Mouse (Mus musculus) MEL (cell line): ENCODE measurements around the gene Vstm2b.

Experiments used
- CTCF ChIP-seq, 3 experiments: IDR thresholded peaks in 2 of 3; conservative IDR thresholded peaks in 1 of 3; 2 replicates each; pipeline ENCODE4 v1.5.1; 2011 to 2012; ENCODE audit warnings: low read length in 3 of 3, low read depth in 2 of 3, mild to moderate bottlenecking in 2 of 3, improper control_type of control experiment in 1 of 3, inconsistent platforms in 1 of 3, mixed read lengths in 1 of 3, moderate library complexity in 1 of 3; ENCODE audit not compliant: control insufficient read depth in 1 of 3, insufficient read depth in 1 of 3, poor library complexity in 1 of 3, severe bottlenecking in 1 of 3
- E2F4 ChIP-seq: IDR thresholded peaks from 2 replicates; pipeline ENCODE4 v1.6.1; 2011; ENCODE audit warnings: low read depth, low read length, improper control_type of control experiment, borderline replicate concordance
- EP300 ChIP-seq, 2 experiments: IDR thresholded peaks; 2 replicates each; pipeline ENCODE4 v1.6.1; 2011; ENCODE audit warnings: improper control_type of control experiment in 2 of 2, low read length in 2 of 2, low read depth in 1 of 2, mild to moderate bottlenecking in 1 of 2
- GATA1 ChIP-seq: IDR thresholded peaks from 2 replicates; pipeline ENCODE4 v1.6.1; 2011; ENCODE audit warnings: low read depth, low read length, improper control_type of control experiment
- KAT2A ChIP-seq: conservative IDR thresholded peaks from 2 replicates; pipeline ENCODE4 v1.6.1; 2012; ENCODE audit warnings: low read depth, low read length, improper control_type of control experiment, inconsistent platforms
- MAFK ChIP-seq: IDR thresholded peaks from 2 replicates; pipeline ENCODE4 v1.6.1; 2011; ENCODE audit warnings: low read depth, mild to moderate bottlenecking, low read length, improper control_type of control experiment, borderline replicate concordance
- MAZ ChIP-seq: IDR thresholded peaks from 2 replicates; pipeline ENCODE4 v1.6.1; 2012; ENCODE audit warnings: low read depth, mild to moderate bottlenecking, inconsistent platforms, low read length, improper control_type of control experiment
- MYC ChIP-seq: IDR thresholded peaks from 2 replicates; pipeline ENCODE4 v1.6.1; 2011; ENCODE audit warnings: low read depth, mild to moderate bottlenecking, low read length, improper control_type of control experiment, moderate library complexity
- RAD21 ChIP-seq: IDR thresholded peaks from 2 replicates; pipeline ENCODE4 v1.6.1; 2011; ENCODE audit warnings: mild to moderate bottlenecking, low read depth, low read length, improper control_type of control experiment
- SIN3A ChIP-seq: IDR thresholded peaks from 2 replicates; pipeline ENCODE4 v1.6.1; 2012; ENCODE audit warnings: low read length, improper control_type of control experiment, inconsistent platforms
- USF1 ChIP-seq: IDR thresholded peaks from 2 replicates; pipeline ENCODE4 v1.6.1; 2014; ENCODE audit warnings: low read depth, mild to moderate bottlenecking, inconsistent platforms, low read length, improper control_type of control experiment, moderate library complexity

GRCm38 (mm10) chr7:40884855-40885489 lies 13.2 kb upstream of the Vstm2b start:
- no peak for TF ChIP-seq RAD21
- TF ChIP-seq USF1: no peak
- no peak for TF ChIP-seq E2F4
- no peak for TF ChIP-seq CTCF (IDR thresholded peaks at IDR 0.05 in 2 of 3, conservative IDR thresholded peaks at IDR 0.05 in 1 of 3; ENCODE audit: control insufficient read depth in 1 of 3, insufficient read depth in 1 of 3, low read depth in 2 of 3, low read length in 3 of 3, poor library complexity in 1 of 3, severe bottlenecking in 1 of 3)
- TF ChIP-seq GATA1: no peak
- no peak for TF ChIP-seq MAZ
- no peak for TF ChIP-seq KAT2A
- TF ChIP-seq MYC: no peak
- no peak for TF ChIP-seq SIN3A
- TF ChIP-seq MAFK: no peak
- TF ChIP-seq EP300 (IDR thresholded peaks at IDR 0.05; ENCODE audit: low read depth in 1 of 2, low read length in 2 of 2): no peak
